Mouse (Mus musculus) small intestine, adult 2 months (tissue): ENCODE data around the gene Knstrn.

ENCODE experiments used
- CTCF ChIP-seq: fragments of 200-500 bp; IDR thresholded peaks from 2 replicates; pipeline ENCODE4 v1.5.1; 2012; ENCODE audit warnings: low read depth, mild to moderate bottlenecking, control low read depth, inconsistent platforms, low read length, moderate library complexity, mixed read lengths; ENCODE audit not compliant: insufficient replicate concordance, insufficient read length; ENCODE audit errors: extremely low read depth
- POLR2A ChIP-seq: fragments of 200-500 bp; IDR thresholded peaks from 2 replicates; pipeline ENCODE4 v1.6.1; 2012; ENCODE audit warnings: low read depth, mild to moderate bottlenecking, control low read depth, inconsistent platforms, low read length, moderate library complexity

GRCm38 (mm10) chr2:118782303-118782702 is 31.5 kb upstream of the Knstrn start:
- TF ChIP-seq CTCF = no peak
- no peak for TF ChIP-seq POLR2A
